Mouse (Mus musculus) forebrain, embryonic 12.5 days (tissue): ENCODE results near the gene Raet1d. TPM values are rescaled to one million over a fixed set of nuclear protein-coding genes. Genes with fewer than 3 reads are reported as not detected.
"Not testable (repeated sequence)": the region's sequence is repeated elsewhere in the genome, so short reads cannot be mapped to it uniquely, and the experiment has no call there.

ENCODE experiments used
- ATAC-seq: fragments of 200-750 bp; cut with Nextera tagmentation; 2 replicates; pipeline ENCODE4 v1.8.0; 2017; ENCODE audit warnings: moderate TSS enrichment; ENCODE audit not compliant: low FRiP score
- H3K27ac ChIP-seq: fragments of 300-500 bp; sonication (generic); 2 replicates; pipeline ENCODE4 v1.5.1; 2016; ENCODE audit warnings: mild to moderate bottlenecking
- H3K27me3 ChIP-seq: fragments of 300-500 bp; sonication (generic); 2 replicates; pipeline ENCODE4 v1.6.1; 2016; ENCODE audit warnings: mild to moderate bottlenecking
- H3K36me3 ChIP-seq: fragments of 300-500 bp; sonication (generic); replicated peaks from 2 replicates; pipeline ENCODE4 v1.6.1; 2016; ENCODE audit warnings: mild to moderate bottlenecking
- H3K4me1 ChIP-seq: fragments of 300-500 bp; sonication (generic); 2 replicates; pipeline ENCODE4 v1.6.1; 2016
- H3K4me2 ChIP-seq: fragments of 300-500 bp; sonication (generic); 2 replicates; pipeline ENCODE4 v1.6.1; 2016; ENCODE audit warnings: mild to moderate bottlenecking, moderate library complexity
- H3K4me3 ChIP-seq: fragments of 300-500 bp; sonication (generic); replicated peaks from 2 replicates; pipeline ENCODE4 v1.5.1; 2016; ENCODE audit warnings: mild to moderate bottlenecking
- H3K9ac ChIP-seq: fragments of 300-500 bp; sonication (generic); 2 replicates; pipeline ENCODE4 v1.6.1; 2016; ENCODE audit warnings: mild to moderate bottlenecking
- H3K9me3 ChIP-seq: fragments of 300-500 bp; sonication (generic); 2 replicates; pipeline ENCODE4 v1.6.1; 2016
- WGBS: fragments of 180-500 bp; shearing (Covaris S2); methylation state at CpG from one replicate; pipeline ENCODE4 v1.1.7; 2016; 5-methylcytosine and 5-hydroxymethylcytosine counted together
- polyA plus RNA-seq: library from polyadenylated mRNA; unstranded; fragments of >200 nt; fragmentation: Nextera tagmentation; extraction: Ambion mirVana; gene quantifications from 2 replicates; pipeline ENCODE4 v1.2.1, GENCODE M21; 2016

Gene Raet1d
- polyA plus RNA-seq, 1 experiment from 2014 or later, result 12.6 TPM

DNA sequence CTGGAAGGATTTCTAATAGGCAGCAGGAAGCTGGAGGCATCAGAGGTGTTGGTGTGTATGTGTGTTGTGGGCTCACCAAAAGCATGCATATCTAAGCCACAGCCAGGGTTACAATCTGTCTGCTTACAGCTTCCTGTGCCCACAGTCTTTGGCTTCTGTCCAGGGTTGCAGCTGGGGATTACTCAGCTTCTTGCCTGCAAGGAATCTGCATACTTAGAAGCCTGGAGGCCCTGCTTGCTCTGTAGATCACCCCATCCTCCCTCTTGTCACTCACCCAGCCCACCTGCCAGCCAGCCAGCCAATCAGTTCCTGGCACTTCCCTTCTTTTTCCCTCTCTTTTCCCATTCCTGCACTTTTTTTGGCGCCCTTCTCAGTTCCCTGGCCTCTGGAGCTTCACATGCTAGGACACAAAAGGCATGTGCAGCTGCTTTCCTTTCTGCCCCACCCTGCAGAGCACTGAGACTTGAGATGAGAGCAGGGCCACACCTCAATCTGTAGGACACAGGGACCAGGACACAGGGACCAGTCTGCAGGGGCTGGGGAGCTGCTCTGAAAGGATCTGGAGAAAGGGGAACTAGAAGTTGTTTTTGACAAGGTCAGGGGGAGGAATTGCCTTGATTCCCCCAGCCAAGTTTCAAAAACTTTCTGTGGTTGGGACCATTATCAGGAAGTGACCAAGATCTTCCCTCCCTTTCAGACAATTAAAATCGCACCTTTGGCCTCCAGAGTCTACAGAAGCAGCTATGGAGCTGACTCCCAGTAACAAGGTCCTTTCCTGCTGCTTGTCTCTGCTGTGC lies 32.9 kb downstream of the Raet1d start:
- H3K27ac ChIP-seq, H3K9me3 ChIP-seq, H3K4me3 ChIP-seq, H3K4me2 ChIP-seq, H3K4me1 ChIP-seq, H3K27me3 ChIP-seq, H3K36me3 ChIP-seq, H3K9ac ChIP-seq: not testable (repeated sequence)
- ATAC-seq, result peak; percentile 65; the same call in 1 of the 2 replicates
- no CpG with 5 or more reads among the region's 2 CpGs for WGBS

DNA sequence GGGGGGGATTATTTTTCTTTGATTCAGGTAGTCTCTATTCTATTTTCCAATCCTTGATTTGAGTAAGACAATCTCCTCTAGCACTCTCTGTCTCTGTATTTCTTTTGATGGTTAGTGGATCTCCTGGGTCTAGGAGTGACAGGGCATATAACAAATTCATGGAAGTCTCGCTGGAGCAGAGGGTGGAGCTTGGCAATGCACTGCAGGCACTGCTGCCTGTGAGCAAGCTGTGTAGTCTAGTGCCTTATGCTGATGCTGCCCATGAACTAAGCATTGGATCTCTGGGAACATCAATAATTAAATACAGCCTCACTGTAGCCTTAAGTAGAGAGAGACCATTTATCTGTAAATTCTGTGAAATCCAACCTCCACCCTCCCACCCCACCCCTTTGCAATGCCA lies 36.3 kb downstream of the Raet1d start:
- H3K27me3 ChIP-seq, H3K4me2 ChIP-seq, ATAC-seq, H3K9ac ChIP-seq, H3K27ac ChIP-seq, H3K4me1 ChIP-seq, H3K9me3 ChIP-seq, H3K36me3 ChIP-seq, H3K4me3 ChIP-seq: not testable (repeated sequence)
- WGBS, result 50% methylated on average over 1 of the region's 1 CpGs

DNA sequence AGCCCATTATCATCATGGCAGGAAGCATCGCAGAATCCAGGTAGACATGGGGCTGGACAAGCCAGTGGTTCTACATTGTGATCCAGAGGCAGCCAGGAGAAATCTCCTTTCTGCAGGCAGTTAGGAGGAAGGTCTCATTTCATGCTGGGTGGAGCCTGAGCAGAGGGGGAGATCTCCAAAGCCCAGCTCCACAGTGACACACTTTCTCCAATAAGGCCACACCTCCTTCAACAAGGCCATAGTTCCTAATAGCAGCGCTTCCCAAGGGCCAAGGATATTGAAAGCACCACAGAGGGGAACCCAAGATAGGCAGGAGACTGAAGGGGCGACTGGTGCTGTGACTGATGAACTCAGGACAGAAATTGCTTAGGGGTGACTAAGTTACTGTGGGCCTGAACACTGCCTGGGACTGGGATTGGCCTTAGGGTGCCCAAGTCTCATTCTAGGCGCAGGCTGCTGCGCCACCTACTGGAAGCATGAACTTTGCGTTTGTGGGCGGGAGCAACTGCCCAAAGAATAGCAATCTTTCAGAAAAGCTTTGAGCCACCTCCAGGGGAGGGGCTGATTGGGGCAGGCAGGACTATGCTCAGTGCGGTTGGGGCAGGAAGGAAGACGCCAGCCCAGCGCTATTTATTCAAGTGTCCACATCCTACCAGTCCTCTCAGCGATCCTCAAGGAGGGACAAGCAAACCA lies 42.0 kb downstream of the Raet1d start:
- not testable (repeated sequence) for H3K4me2 ChIP-seq, H3K36me3 ChIP-seq, H3K9me3 ChIP-seq, H3K27me3 ChIP-seq, H3K4me3 ChIP-seq, H3K27ac ChIP-seq, H3K4me1 ChIP-seq, H3K9ac ChIP-seq
- 6% methylated on average over 9 of the region's 11 CpGs for WGBS
- ATAC-seq, result peak; percentile 67

DNA sequence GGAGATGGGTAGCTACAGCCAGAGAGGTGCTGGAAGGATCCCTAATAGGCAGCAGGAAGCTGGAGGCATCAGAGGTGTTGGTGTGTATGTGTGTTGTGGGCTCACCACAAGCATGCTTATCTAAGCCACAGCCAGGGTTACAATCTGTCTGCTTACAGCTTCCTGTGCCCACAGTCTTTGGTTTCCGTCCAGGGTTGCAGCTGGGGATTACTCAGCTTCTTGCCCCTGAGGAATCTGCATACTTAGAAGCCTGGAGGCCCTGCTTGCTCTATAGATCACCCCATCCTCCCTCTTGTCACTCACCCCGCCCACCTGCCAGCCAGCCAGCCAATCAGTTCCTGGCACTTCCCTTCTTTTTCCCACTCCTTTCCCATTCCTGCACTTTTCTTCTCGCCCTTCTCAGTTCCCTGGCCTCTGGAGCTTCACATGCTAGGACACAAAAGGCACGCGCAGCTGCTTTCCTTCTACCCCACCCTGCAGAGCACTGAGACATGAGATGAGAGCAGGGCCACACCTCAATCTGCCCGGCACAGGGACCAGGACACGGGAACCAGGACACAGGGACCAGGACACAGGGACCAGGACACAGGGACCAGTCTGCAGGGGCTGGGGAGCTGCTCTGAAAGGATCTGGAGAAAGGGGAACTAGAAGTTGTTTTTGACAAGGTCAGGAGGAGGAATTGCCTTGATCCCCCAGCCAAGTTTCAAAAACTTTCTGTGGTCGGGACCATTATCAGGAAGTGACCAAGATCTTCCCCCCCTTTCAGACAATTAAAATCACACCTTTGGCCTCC lies 53.5 kb downstream of the Raet1d start:
- not testable (repeated sequence) for H3K36me3 ChIP-seq, H3K27ac ChIP-seq, H3K9me3 ChIP-seq, H3K9ac ChIP-seq, H3K4me2 ChIP-seq, H3K4me3 ChIP-seq, H3K27me3 ChIP-seq, H3K4me1 ChIP-seq
- 0% methylated on average over 1 of the region's 8 CpGs for WGBS
- ATAC-seq, result 0 out of 2 replicates have a peak, but pooled peaks have one; percentile 68

Other genes starting within 250 kb of the Raet1d start
- 11.5 and 14.4 TPM in 2 replicates for gene E030030I06Rik, start 211.3 kb upstream of the Raet1d start, polyA plus RNA-seq
- 5.7 and 5.9 TPM in 2 replicates for gene Raet1e, start 202.0 kb upstream of the Raet1d start, polyA plus RNA-seq
- 0.59 and 1.1 TPM in 2 replicates for gene H60b, start 202.0 kb upstream of the Raet1d start, polyA plus RNA-seq